ENCODE assay signal across 23 mouse cellular contexts in genomic region chr12:117653920-117654472, GRCm38 (mm10).
A peak's percentile ranks its signal among the peaks of the same experiment; 100 is the strongest.
DNase-seq lines count a peak whose midpoint lies in the region; ATAC-seq and TF ChIP-seq lines count a peak whose summit lies in the region.
"Had no signal": no experiment of that assay in that cellular context is flagged by ENCODE, and none has a peak within 500 bp of the region (broad histone marks: within the 10 kb centered on the region; RNA-seq: fewer than 3 reads in every experiment).

No protein-coding gene starts in this region.

- 55% methylated on average over 8 of the region's 8 CpGs for WGBS in heart, postnatal 0 days
- WGBS in lung, embryonic 14.5 days, result 70% methylated on average over 8 of the region's 8 CpGs

- H3K4me2 ChIP-seq in heart, postnatal 0 days (ENCODE audit: low read depth, low read length), result no peak overlapping the region
- no peak overlapping the region for H3K4me2 ChIP-seq in lung, embryonic 14.5 days
- H3K4me2 ChIP-seq: hindbrain, embryonic 14.5 days; kidney, embryonic 15.5 days; neural tube, embryonic 15.5 days had no signal

- H3K9ac ChIP-seq in heart, postnatal 0 days (replicated peaks; ENCODE audit: low read depth, low read length), result no peak overlapping the region
- no peak overlapping the region for H3K9ac ChIP-seq in lung, embryonic 14.5 days
- H3K9ac ChIP-seq: hindbrain, embryonic 14.5 days; kidney, embryonic 15.5 days; neural tube, embryonic 15.5 days had no signal

- no peaks in the 10 kb centered on the region for H3K27me3 ChIP-seq in heart, postnatal 0 days (ENCODE audit: control insufficient read depth, insufficient read depth, low read length)
- H3K27me3 ChIP-seq in lung, embryonic 14.5 days (ENCODE audit: insufficient read depth, low read length), result no peaks in the 10 kb centered on the region
- H3K27me3 ChIP-seq: kidney, embryonic 15.5 days; neural tube, embryonic 15.5 days had no signal

- H3K4me1 ChIP-seq in heart, postnatal 0 days (ENCODE audit: control insufficient read depth, insufficient read depth), result peaks cover 4% of the 10 kb centered on the region; the same call in 1 of the 2 replicates
- H3K4me1 ChIP-seq in lung, embryonic 14.5 days (ENCODE audit: insufficient read depth), result 0 out of 2 replicates have a peak, but pooled peaks cover 6% of the 10 kb centered on the region
- H3K4me1 ChIP-seq: kidney, embryonic 15.5 days; neural tube, embryonic 15.5 days had no signal

- H3K27ac ChIP-seq in heart, postnatal 0 days (ENCODE audit: low read depth), result no peak overlapping the region
- no peak overlapping the region for H3K27ac ChIP-seq in lung, embryonic 14.5 days (ENCODE audit: low read depth)
- H3K27ac ChIP-seq: hindbrain, embryonic 14.5 days; kidney, embryonic 15.5 days; macrophage; neural tube, embryonic 15.5 days had no signal

- H3K9me3 ChIP-seq in heart, postnatal 0 days (replicated peaks; ENCODE audit: control insufficient read depth, low read length), result no peaks in the 10 kb centered on the region
- H3K9me3 ChIP-seq in lung, embryonic 14.5 days (ENCODE audit: low read depth, low read length), result no peaks in the 10 kb centered on the region
- H3K9me3 ChIP-seq: kidney, embryonic 15.5 days; neural tube, embryonic 15.5 days had no signal

- intact Hi-C loops in heart, postnatal 10 days (cut with DNase I), result loop anchor here (2.0 kb wide), 1 partner anchor 15 kb away; no protein-coding TSS in a partner anchor

- no peak for DNase-seq in heart, postnatal 0 days (ENCODE audit: low spot score)
- DNase-seq in heart, postnatal 10 days, result no peak
- peak; percentile 41 for DNase-seq in lung, embryonic 14.5 days
- no peak for DNase-seq in lung, postnatal 25 days (ENCODE audit: low spot score)
- DNase-seq in ES-CJ7 (ENCODE audit: low read depth, low spot score), result peak; percentile 16
- peak; percentile 28 for DNase-seq in ZHBTc4 (ENCODE audit: low read depth, low spot score)
- DNase-seq in B cell, adult 2 months, result no peak
- DNase-seq: adrenal gland, postnatal 14 days; cerebellum, adult 11 months; cerebellum, adult 9-11 months; embryo, embryonic 11 days; kidney, postnatal 25 days; midbrain, embryonic 14.5 days; retina, postnatal 1 day; right cerebral cortex, postnatal 14 days; thymus, postnatal 4 days had no signal

- no peak for TF ChIP-seq EP300 in heart, postnatal 0 days (IDR thresholded peaks at IDR 0.05; ENCODE audit: low read depth)

- ATAC-seq in heart, postnatal 0 days (ENCODE audit: insufficient read depth, low read depth), result peak; percentile 55; the same call in 1 of the 2 replicates
- ATAC-seq in lung, embryonic 14.5 days (ENCODE audit: insufficient read depth), result peak; percentile 81; the same call in 1 of the 2 replicates
- ATAC-seq: forebrain, embryonic 16.5 days; intestine, postnatal 0 days had no signal

- no peak for TF ChIP-seq CTCF in heart, postnatal 0 days (IDR thresholded peaks at IDR 0.05; ENCODE audit: low read depth)
- no peak for TF ChIP-seq CTCF in lung, embryonic 14.5 days (IDR thresholded peaks at IDR 0.05; ENCODE audit: low read depth)

- H3K36me3 ChIP-seq in heart, postnatal 0 days (replicated peaks; ENCODE audit: control insufficient read depth, insufficient read depth, low read length), result no peaks in the 10 kb centered on the region
- H3K36me3 ChIP-seq in lung, embryonic 14.5 days (ENCODE audit: insufficient read depth), result no peaks in the 10 kb centered on the region
- H3K36me3 ChIP-seq: kidney, embryonic 15.5 days; neural tube, embryonic 15.5 days had no signal

- H3K4me3 ChIP-seq in heart, postnatal 0 days (ENCODE audit: low read depth, low read length), result no peak overlapping the region
- H3K4me3 ChIP-seq in lung, embryonic 14.5 days (ENCODE audit: low read depth, low read length), result no peak overlapping the region
- H3K4me3 ChIP-seq: erythroblast, embryonic 14.5 days; kidney, embryonic 15.5 days; neural tube, embryonic 15.5 days had no signal

Comparison
In these comparisons a context has a peak if more than half of its experiments do, and no peak if none do; other contexts are left out.
1. DNase-seq: peak in lung, embryonic 14.5 days (single experiment), ES-CJ7 (single experiment) and ZHBTc4 (single experiment); none in heart, postnatal 0 days (single experiment), heart, postnatal 10 days (0 of 2), lung, postnatal 25 days (single experiment) and B cell, adult 2 months (0 of 2).